Mouse (Mus musculus): ENCODE data around the gene Cacng2. TPM values are rescaled to one million over a fixed set of nuclear protein-coding genes. Genes with fewer than 3 reads are reported as not detected.

Cacng2 gene
- total RNA-seq, 2 experiments from 2014 or later = 0.29 to 0.40 TPM

DNA sequence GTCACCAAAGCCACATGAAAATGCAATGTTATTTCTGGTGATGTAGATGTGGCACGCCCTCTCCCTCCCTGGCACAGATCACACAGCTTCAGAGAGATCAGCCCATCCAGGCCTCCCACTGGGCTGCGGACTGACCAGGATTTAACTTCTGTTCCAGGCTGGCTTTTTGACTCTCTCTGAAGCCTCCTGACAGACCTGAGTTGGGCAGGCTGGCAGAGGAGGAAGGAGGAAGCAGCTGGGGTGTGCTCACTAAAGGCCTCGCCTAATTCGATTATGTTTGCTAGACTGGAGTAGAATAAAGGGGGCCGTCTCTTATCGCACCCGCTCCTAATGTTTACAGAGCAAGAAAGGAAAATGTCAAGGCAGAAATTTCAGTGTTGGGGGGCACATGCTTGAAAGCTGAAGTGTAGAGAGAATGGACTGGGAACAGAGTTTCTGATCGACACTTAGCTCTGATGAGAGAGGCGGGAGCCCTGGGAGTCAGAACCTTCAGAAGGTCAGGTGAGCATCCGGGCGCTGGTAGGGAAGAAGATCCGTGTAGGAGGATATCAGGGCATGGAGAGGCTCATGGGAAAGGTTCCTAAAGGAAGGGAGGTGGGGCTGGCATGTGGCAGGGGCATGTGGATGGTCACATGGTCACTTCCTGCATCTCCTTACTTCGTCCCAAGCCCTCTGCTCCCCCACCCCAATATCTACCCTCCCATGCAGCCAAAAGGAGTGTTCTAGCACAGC, 36.8 kb downstream of the Cacng2 start:
- no peak for DNase-seq (ENCODE audit: low spot score in 2 of 2)

DNA sequence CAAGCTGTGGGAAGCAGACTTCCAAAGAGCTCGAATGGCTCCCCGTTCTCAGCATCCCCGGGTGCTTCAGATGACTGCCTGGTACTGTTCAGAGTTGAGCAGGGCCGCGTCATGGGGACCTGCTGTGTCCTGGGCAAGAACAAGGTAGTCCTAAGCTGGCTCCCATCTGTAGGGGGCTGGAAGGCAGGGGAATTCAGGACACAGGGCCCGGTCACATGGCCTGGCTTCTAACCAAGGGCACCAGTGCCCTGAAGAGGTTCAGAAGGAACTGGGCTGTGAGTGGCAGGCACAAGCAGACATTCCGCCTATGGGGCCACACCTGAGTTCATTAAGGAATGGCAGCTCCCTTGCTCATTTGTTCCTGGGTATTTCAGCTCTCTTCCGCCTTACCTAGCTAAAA, 37.7 kb downstream of the Cacng2 start:
- no peak for DNase-seq (ENCODE audit: low spot score in 2 of 2)

- DNase-seq (ENCODE audit: low spot score in 2 of 2) = no peak
Observed at GRCm38 (mm10) chr15:78081384-78081783, 38.4 kb downstream of the Cacng2 start.

DNA sequence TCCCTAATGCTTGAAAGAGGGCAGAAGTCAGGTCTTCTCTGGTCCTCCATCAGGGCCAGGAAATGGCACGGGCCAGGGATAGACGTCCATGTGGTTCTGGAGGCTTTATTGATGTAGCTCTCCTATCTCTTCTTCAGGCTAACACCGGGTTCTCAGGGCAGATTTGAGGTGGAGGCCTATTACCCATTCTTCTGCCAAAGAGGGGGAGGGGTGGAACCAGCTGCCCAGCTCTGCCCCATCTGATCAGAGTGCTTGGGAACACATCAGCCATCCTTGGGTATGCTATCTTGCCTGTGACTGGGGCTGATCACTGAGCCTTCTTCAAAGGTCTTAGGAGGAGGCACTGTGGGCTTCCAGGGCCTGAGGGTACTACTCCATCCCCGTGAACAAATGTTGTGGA, 39.5 kb downstream of the Cacng2 start:
- no peak for DNase-seq (ENCODE audit: low spot score in 2 of 2)

DNA sequence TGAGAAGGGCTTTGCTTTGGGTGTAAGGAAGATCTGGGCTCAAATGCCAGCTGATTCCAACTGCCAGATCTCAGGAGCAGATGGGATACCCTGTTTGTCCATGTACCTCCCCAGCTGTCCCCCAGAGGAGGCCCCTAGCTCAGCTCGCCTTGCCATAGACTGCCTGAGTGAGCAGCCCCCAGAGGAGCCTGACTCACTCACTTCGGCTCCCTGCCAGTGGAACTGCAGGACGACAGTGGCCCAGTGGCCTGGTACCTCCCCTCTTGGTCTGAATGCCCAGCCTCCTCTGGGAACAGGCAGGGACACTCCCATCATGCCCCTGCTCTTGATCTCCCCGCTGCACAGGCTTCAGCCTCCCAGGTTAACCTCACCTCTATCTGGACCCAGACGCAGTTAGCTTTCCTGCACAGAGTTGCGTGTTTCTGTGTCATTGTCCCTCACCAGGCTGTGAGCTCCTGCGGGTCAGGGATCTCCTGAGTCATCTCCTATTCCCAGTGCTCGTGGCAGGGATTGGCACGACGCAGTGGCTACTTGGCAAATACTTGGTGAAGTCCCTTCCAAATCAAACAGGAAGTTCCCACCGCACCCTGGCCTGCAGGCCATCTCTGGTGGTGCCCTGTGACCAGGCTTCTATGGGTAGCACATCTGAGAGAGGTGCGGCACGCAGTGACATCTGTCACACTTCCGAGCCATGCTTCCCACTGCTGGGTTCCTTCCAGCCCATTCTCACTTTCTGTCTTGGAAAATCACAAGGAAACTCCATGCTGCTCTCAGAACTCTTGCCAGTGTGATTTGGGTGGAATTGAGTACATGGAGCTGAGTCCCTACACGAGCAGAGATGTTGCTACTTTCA, 40.8 kb downstream of the Cacng2 start:
- DNase-seq (ENCODE audit: low spot score in 2 of 2) = peak in 1 of 2 experiments; percentile 13

DNA sequence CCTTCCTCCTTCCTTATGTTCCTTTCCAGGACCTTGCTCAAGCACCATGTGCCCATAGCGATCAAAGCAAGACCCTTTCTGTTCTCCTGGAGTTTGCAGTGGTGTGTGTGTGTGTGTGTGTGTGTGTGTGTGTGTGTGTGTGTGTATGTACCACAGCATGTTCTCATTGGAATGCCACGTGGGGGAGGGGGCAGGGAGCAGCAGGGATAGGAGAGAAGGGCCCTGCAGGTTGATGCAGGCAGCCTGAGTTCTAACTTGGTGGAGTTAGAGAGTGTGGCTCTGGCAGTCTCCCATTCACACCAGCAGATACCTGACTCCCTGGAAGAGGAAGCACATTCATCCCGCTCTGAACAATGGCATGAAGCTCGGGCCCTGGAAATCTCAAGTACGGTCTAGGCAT, 41.6 kb downstream of the Cacng2 start:
- no peak for DNase-seq (ENCODE audit: low spot score in 2 of 2)

- no peak for DNase-seq (ENCODE audit: low spot score in 2 of 2)
Observed at GRCm38 (mm10) chr15:78075921-78076320, 43.9 kb downstream of the Cacng2 start.

DNA sequence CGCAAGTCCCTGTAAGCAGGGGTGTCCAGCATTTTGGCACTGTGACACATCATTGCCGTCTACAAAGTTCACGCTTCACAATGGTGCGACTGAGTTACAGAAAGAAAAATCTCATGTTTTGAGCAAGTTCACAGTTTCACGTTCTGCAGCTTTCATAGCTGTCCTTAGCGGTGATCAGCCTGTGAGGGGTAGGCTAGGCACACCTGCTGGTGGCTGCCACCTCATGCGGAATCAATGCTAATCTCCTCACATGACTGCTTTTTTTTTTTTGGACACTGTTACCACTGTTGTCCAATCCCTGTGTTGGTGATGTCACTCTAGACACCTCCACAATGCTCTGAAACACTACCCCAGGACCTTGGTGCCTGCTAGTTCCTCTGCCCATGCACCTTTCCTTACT, 46.7 kb downstream of the Cacng2 start:
- no peak for DNase-seq (ENCODE audit: low spot score in 2 of 2)

DNA sequence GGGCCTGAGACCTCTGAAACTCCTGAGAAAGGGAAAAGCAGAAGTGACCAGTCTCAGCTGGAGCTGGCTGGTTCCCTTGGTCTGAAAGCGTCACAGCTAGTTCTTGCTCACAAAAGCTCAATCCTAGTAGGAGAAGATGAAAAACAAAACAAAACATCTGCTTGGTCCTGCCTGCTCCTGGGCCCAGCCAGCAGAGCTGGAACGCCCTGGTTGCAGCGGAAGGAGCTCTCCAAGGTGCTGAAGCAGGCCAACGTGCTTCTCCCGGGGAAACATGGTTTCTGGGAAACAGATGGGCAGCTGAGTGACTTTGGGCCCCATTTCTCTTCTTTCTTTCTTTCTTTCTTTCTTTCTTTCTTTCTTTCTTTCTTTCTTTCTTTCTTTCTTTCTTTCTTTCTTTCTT, 53.4 kb downstream of the Cacng2 start:
- DNase-seq (ENCODE audit: low spot score in 2 of 2) = peak; percentile 63 to 67

- DNase-seq (ENCODE audit: low spot score in 2 of 2) = no peak
Observed at GRCm38 (mm10) chr15:78065541-78065940, 54.3 kb downstream of the Cacng2 start.

DNA sequence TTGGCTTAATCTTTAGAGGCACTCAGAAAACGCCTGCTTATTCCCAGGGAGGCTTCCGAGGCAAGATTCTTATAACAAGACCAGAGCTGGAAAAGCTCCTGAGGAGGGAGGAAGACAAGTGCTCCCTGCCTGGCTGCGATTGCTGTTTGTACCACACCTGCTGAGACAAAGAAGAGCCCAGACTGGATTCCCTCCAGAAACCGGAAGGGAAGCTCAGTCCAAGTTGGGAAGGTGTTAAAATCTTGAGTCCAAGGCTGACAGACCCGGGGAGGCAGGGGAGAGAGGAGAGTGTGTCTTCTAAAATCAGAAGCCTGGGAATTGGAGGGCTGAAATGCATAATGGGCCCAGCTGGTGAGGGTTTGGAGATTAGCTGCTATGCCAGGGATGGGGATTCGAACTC, 55.5 kb downstream of the Cacng2 start:
- no peak for DNase-seq (ENCODE audit: low spot score in 2 of 2)

- no peak for DNase-seq (ENCODE audit: low spot score in 2 of 2)
Observed at GRCm38 (mm10) chr15:78062467-78062866, 57.4 kb downstream of the Cacng2 start.

DNA sequence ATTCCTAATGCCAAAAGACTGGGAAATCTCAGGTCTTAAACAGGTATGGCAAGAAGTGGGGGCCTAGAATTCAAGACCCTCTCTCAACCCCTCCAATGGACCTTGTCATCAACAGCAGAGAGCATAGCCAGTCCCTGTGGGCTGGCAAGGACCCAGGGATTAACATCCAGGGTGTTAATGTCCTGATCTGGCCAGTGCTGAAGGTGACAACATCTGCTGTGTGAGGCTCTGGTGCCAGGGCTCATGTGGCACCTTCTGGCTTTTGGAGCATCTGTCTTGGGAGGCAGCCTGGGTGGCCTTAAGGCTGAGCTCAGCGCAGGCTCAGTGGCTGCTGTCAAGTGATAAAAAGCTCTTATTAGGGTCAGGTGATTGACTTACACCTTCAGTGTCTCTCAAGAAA, 62.9 kb downstream of the Cacng2 start:
- no peak for DNase-seq (ENCODE audit: low spot score in 2 of 2)

DNA sequence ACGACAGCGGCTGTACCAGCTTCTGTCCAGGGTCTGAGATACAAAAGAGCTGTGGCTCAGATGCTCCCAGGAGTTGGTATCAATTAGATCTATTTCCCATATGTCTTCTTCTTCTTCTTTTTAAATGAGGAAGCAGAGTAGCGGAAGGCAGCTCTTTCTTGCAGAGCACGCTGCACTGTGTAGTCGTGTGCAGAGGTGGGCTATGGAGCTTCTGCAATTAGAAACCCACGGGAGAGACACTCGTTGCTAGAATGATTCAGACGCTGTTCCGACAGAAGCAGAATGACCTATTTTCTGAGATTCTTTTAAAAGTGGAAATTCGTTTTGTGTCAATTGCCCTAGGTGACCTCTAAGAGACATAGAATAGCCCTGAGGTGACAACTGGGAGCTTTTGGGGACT, 69.1 kb downstream of the Cacng2 start:
- DNase-seq (ENCODE audit: low spot score in 2 of 2) = no peak

DNA sequence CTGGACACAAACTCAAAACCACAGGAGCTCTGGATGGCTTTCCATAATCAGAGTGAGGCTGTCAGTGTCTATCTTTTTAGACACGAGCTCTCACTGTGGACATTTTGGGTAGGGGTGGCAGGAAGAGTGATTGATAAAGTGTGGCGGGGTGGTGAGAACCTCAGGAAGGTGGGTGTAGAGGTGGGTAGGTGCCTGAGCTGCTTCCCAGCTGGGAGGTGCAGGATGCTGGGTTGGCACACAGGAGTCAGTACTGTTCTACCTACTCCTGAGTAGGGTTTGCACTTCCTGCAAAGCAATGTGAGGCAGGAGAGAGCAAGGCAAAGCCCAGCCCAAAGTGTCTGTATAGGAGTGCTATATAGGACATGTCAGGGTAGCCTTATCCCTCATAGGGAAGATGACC, 69.9 kb downstream of the Cacng2 start:
- no peak for DNase-seq (ENCODE audit: low spot score in 2 of 2)

GRCm38 (mm10) chr15:78045842-78046241, 74.0 kb downstream of the Cacng2 start:
- DNase-seq (ENCODE audit: low spot score in 2 of 2) = no peak

DNA sequence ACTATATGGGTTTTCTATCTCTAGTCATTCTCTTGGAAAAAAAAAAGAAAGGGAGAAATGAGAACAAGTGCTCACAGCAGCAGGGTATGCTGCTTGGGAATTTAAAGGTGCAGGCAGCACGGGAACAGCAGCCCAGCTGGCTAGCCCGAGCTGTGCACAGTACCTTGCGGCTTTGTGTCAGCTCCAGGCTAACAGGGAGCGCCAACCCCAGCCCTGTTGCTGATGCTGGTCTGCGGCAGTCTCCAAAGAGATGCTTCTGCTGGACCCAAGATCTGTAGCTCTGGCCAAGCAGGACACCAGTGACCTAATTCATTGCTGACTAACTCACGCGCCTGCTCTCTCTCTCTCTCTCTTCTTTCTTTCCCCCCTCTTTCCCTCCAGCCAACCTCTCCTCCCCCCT, 74.5 kb downstream of the Cacng2 start:
- no peak for DNase-seq (ENCODE audit: low spot score in 2 of 2)

- DNase-seq (ENCODE audit: low spot score in 2 of 2) = no peak
Observed at GRCm38 (mm10) chr15:78044826-78045225, 75.0 kb downstream of the Cacng2 start.

- no peak for DNase-seq (ENCODE audit: low spot score in 2 of 2)
Observed at GRCm38 (mm10) chr15:78042706-78043105, 77.1 kb downstream of the Cacng2 start.

- no peak for DNase-seq (ENCODE audit: low spot score in 2 of 2)
Observed at GRCm38 (mm10) chr15:78037626-78038025, 82.2 kb downstream of the Cacng2 start.

DNA sequence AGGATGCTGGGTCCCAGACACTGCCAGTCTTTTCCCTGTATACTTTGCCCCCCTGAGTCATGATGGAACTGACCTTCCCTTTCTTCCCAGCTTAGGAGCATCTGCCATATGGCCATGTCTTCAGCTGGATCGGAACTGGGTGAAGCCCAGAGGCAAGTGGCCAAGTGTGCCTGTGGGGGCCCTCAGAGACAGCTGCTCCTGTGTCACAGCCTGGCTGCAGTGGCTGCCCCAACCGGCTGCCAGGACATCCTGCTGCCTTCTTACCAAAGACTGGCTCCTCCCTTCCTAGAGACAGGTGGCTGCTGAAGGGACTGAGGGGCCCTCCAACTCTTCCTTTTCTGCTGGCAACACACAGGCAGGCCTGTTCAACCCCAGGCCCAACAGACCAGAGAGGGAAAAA, 83.2 kb downstream of the Cacng2 start:
- DNase-seq (ENCODE audit: low spot score in 2 of 2) = no peak

GRCm38 (mm10) chr15:78029938-78030337, 89.9 kb downstream of the Cacng2 start:
- DNase-seq (ENCODE audit: low spot score in 2 of 2) = no peak

GRCm38 (mm10) chr15:78026521-78026920, 93.3 kb downstream of the Cacng2 start:
- no peak for DNase-seq (ENCODE audit: low spot score in 2 of 2)
